13 mouse cellular contexts compared by ENCODE assay signal in genomic region chr14:99376652-99377502, GRCm38 (mm10).
"Had no signal": no experiment of that assay in that cellular context is flagged by ENCODE, and none has a peak within 500 bp of the region (broad histone marks: within the 10 kb centered on the region; RNA-seq: fewer than 3 reads in every experiment).

No protein-coding gene starts in this region.

- H3K4me2 ChIP-seq: kidney, embryonic 15.5 days; limb, embryonic 13.5 days; neural tube, embryonic 12.5 days; stomach, embryonic 15.5 days had no signal

- H3K27me3 ChIP-seq: kidney, embryonic 15.5 days; limb, embryonic 13.5 days; neural tube, embryonic 12.5 days; stomach, embryonic 15.5 days had no signal

- H3K9ac ChIP-seq: kidney, embryonic 15.5 days; limb, embryonic 13.5 days; liver, embryonic 14.5 days; neural tube, embryonic 12.5 days; stomach, embryonic 15.5 days had no signal

- H3K4me3 ChIP-seq: kidney, embryonic 15.5 days; limb, embryonic 13.5 days; neural tube, embryonic 12.5 days; stomach, embryonic 15.5 days had no signal

- H3K4me1 ChIP-seq: kidney, embryonic 15.5 days; limb, embryonic 13.5 days; neural tube, embryonic 12.5 days; stomach, embryonic 15.5 days had no signal

- H3K36me3 ChIP-seq: kidney, embryonic 15.5 days; limb, embryonic 13.5 days; neural tube, embryonic 12.5 days; stomach, embryonic 15.5 days had no signal

- DNase-seq: kidney, adult 2 months; kidney, postnatal 25 days; left cerebral cortex, postnatal 4 days; lung, adult 18-20 months; midbrain, embryonic 14.5 days; spleen, adult 18-20 months; thymus, postnatal 4 days had no signal

- ATAC-seq: intestine, embryonic 16.5 days had no signal

- H3K9me3 ChIP-seq: kidney, embryonic 15.5 days; limb, embryonic 13.5 days; neural tube, embryonic 12.5 days; stomach, embryonic 15.5 days had no signal

- H3K27ac ChIP-seq: kidney, embryonic 15.5 days; limb, embryonic 13.5 days; liver, embryonic 14.5 days; neural tube, embryonic 12.5 days; stomach, embryonic 15.5 days had no signal
